Mouse (Mus musculus): Measurements from ENCODE around the gene 1110017D15Rik.

DNA sequence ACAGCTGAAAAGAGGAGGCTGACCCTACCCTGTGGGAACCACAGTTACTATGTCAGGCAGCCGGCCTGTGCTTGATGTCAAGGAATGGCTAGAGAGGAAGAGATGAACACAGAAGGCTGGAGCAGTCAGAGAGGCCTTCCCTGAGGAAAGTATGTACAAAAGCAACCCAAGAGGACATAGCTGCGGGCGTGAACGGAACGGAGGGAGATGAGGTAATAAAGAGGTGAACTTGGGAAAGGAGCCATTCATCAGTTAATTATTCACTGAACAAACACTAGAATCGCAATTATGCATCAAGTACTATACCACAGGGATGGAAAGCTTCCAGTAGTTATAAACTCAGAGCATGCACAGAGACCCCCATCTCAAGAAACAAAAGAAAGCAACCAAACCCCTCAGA is 5.0 kb upstream of the 1110017D15Rik start:
- TF ChIP-seq POLR2A (IDR thresholded peaks at IDR 0.05; ENCODE audit: low read depth, low read length), result no peak
- no peak for TF ChIP-seq CTCF (conservative IDR thresholded peaks at IDR 0.05; ENCODE audit: insufficient read depth, insufficient read length, low read depth, low read length)

All from kidney, adult 2 months (tissue).